Mouse (Mus musculus) hindbrain, embryonic 15.5 days (tissue): ENCODE measurements at regions not wholly inside any gene's neighbourhood (a gene's known extent, or its start where the extent isn't known, plus 50 kb on each side); places are given as distances from the start of the nearest gene placed in this dataset.

ENCODE experiments used
- ATAC-seq: fragments of 200-750 bp; cut with Nextera tagmentation; 2 replicates; pipeline ENCODE4 v1.8.0; 2017; ENCODE audit warnings: low read depth, moderate number of reproducible peaks, moderate TSS enrichment; ENCODE audit not compliant: low FRiP score
- H3K27ac ChIP-seq: fragments of 300-500 bp; sonication (generic); replicated peaks from 2 replicates; pipeline ENCODE4 v1.5.1; 2015; ENCODE audit warnings: mild to moderate bottlenecking, inconsistent platforms
- H3K27me3 ChIP-seq: fragments of 300-500 bp; sonication (generic); 2 replicates; pipeline ENCODE4 v1.6.1; 2015; ENCODE audit warnings: control low read depth, inconsistent platforms
- H3K36me3 ChIP-seq: fragments of 300-500 bp; sonication (generic); 2 replicates; pipeline ENCODE4 v1.6.1; 2015; ENCODE audit warnings: control low read depth, inconsistent platforms
- H3K4me1 ChIP-seq: fragments of 300-500 bp; sonication (generic); replicated peaks from 2 replicates; pipeline ENCODE4 v1.6.1; 2015; ENCODE audit warnings: control low read depth, inconsistent platforms
- H3K4me2 ChIP-seq: fragments of 300-500 bp; sonication (generic); 2 replicates; pipeline ENCODE4 v1.6.1; 2015; ENCODE audit warnings: moderate library complexity, mild to moderate bottlenecking, inconsistent platforms
- H3K4me3 ChIP-seq: fragments of 300-500 bp; sonication (generic); 2 replicates; pipeline ENCODE4 v1.5.1; 2015; ENCODE audit warnings: mild to moderate bottlenecking, inconsistent platforms
- H3K9ac ChIP-seq: fragments of 300-500 bp; sonication (generic); 2 replicates; pipeline ENCODE4 v1.6.1; 2015; ENCODE audit warnings: inconsistent platforms
- H3K9me3 ChIP-seq: fragments of 300-500 bp; sonication (generic); 2 replicates; pipeline ENCODE4 v1.6.1; 2016; ENCODE audit warnings: control low read depth, inconsistent platforms
- WGBS: fragments of 180-500 bp; shearing (Covaris S2); methylation state at CpG from one replicate; pipeline ENCODE4 v1.1.7; 2015; 5-methylcytosine and 5-hydroxymethylcytosine counted together

DNA sequence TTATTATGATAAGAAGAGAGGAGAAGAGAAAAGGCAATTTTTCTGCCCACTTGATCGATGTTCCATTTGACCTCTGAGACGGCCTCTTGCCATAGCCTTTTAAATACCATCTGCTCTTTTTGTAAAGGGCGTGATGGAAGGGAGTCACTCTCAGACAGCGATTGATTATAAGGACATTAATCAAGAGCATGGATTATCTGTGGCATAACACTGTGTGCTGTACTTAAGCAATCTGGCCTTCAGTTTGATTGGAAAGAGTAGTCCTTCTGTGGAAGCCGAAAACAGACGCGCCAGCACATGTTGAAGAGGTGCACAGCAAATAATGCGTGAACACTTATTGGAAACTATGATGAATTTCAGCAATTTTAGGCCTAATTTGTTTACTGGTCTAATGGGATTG, 685.4 kb upstream of the Robo1 start:
- Histone ChIP-seq H3K9me3 (no peaks in the 10 kb centered on the region), H3K4me2 (no peak overlapping the region), H3K9ac (no peak overlapping the region), H3K4me1 (no peaks in the 10 kb centered on the region), H3K36me3 (no peaks in the 10 kb centered on the region), H3K27ac (no peak overlapping the region), H3K27me3 (no peaks in the 10 kb centered on the region), H3K4me3 (no peak overlapping the region)
- ATAC-seq: no peak
- 64% methylated on average over 8 of the region's 8 CpGs for WGBS

DNA sequence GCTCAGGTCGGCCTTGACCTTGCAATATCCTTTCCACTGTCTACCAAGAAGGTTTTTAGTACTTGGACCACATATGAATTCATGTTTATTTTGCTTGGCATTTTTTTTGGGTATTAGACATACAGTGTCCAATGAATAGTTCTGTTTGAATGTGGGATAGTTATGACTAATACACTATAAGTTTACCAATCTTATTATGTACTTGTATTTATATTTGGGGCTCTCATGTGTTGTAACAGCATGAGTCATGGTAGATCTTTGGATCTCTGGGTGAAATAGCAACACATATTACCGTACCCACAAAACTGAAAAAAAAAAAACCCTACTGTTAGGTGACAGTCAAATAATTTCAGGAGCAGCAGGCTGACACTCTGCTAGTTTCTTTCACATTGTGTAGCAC, 667.7 kb upstream of the Robo1 start:
- no peak overlapping the region for H3K9ac ChIP-seq
- 76% methylated on average over 2 of the region's 2 CpGs for WGBS
- H3K4me3 ChIP-seq: no peak overlapping the region
- H3K27ac ChIP-seq: no peak overlapping the region
- ATAC-seq: no peak
- H3K27me3 ChIP-seq: no peaks in the 10 kb centered on the region
- H3K4me2 ChIP-seq: no peak overlapping the region
- H3K9me3 ChIP-seq: no peaks in the 10 kb centered on the region
- no peaks in the 10 kb centered on the region for H3K4me1 ChIP-seq
- no peaks in the 10 kb centered on the region for H3K36me3 ChIP-seq

- H3K27ac ChIP-seq: no peak overlapping the region
- H3K4me2 ChIP-seq: no peak overlapping the region
- ATAC-seq: no peak
- no peak overlapping the region for H3K4me3 ChIP-seq
- H3K4me1 ChIP-seq: no peaks in the 10 kb centered on the region
- H3K27me3 ChIP-seq: no peaks in the 10 kb centered on the region
- H3K9me3 ChIP-seq: no peaks in the 10 kb centered on the region
- H3K9ac ChIP-seq: no peak overlapping the region
- H3K36me3 ChIP-seq: no peaks in the 10 kb centered on the region
- WGBS: 42% methylated on average over 6 of the region's 6 CpGs
Observed at GRCm38 (mm10) chr16:71643223-71643622, 664.9 kb upstream of the Robo1 start.

DNA sequence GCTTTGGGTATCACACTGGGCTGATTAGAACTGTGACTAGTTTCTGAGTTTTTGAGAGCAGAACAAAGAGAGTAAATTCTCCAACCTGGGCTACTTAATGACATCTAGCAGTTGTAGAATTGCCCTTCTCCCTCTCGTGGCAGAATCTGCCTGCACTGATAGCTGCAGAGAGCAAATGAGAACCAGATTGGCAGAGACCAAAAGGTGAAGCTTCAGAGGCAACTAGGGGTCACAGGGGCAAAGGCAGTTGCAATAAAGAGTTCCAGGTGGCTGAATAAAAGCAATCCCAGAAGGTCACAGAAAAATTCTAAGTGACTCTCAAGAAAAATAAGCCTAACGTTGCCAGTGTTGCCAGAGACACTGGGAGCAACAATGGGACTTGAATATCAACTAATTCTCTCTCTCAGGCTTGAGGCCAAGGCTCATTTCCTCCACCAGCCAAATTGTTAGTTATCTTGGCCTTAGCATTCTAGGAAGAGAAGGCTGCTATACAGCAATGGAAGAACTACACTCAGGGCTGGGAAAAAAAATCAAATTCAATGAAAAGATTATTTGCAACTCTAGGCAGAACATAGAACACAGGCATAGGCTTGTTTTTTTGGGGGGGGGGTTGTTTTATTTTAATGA, 629.9 kb upstream of the Robo1 start:
- Histone ChIP-seq H3K27ac (no peak overlapping the region; the same call in 1 of the 2 replicates), H3K4me3 (no peak overlapping the region), H3K9me3 (no peaks in the 10 kb centered on the region), H3K36me3 (no peaks in the 10 kb centered on the region), H3K9ac (no peak overlapping the region), H3K4me2 (no peak overlapping the region), H3K27me3 (no peaks in the 10 kb centered on the region), H3K4me1 (0 out of 2 replicates have a peak, but pooled peaks cover 3% of the 10 kb centered on the region)
- 5% methylated on average over 2 of the region's 2 CpGs for WGBS
- ATAC-seq: no peak

GRCm38 (mm10) chr16:71693464-71693863, 614.6 kb upstream of the Robo1 start:
- 37% methylated on average over 4 of the region's 4 CpGs for WGBS
- no peaks in the 10 kb centered on the region for H3K36me3 ChIP-seq

DNA sequence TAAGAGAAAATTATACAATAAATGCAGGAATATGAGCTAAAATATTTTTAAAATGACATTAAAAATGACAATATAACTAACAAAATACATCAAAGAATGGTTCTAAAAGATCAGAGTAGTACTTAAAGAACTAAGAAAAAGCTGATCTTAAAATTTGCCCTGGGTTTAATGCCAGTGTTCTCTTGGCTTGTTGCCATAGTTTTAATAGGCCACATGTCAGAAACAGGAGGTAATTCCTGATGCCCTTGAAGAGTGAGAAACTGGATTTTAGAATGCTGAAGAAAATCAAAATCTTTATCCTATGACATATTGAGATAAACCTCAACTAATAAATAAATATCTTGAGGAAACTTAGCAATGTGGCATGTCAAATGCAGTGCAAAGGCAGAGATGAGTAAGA, 602.3 kb upstream of the Robo1 start:
- Histone ChIP-seq H3K4me1 (no peaks in the 10 kb centered on the region), H3K4me2 (no peak overlapping the region), H3K36me3 (no peaks in the 10 kb centered on the region), H3K9ac (no peak overlapping the region), H3K9me3 (no peaks in the 10 kb centered on the region), H3K4me3 (no peak overlapping the region), H3K27me3 (no peaks in the 10 kb centered on the region), H3K27ac (no peak overlapping the region)
- ATAC-seq: no peak

More at GRCm38 (mm10) chr16:71693464-71693863, 614.6 kb upstream of the Robo1 start:
- Histone ChIP-seq H3K9ac (no peak overlapping the region), H3K4me1 (no peaks in the 10 kb centered on the region), H3K27me3 (no peaks in the 10 kb centered on the region), H3K4me2 (no peak overlapping the region), H3K4me3 (no peak overlapping the region), H3K9me3 (no peaks in the 10 kb centered on the region), H3K27ac (no peak overlapping the region)
- no peak for ATAC-seq

- Histone ChIP-seq H3K27me3 (no peaks in the 10 kb centered on the region), H3K27ac (no peak overlapping the region), H3K9ac (no peak overlapping the region), H3K4me3 (no peak overlapping the region), H3K36me3 (no peaks in the 10 kb centered on the region), H3K4me2 (no peak overlapping the region), H3K4me1 (no peaks in the 10 kb centered on the region), H3K9me3 (no peaks in the 10 kb centered on the region)
- no peak for ATAC-seq
- WGBS: 67% methylated on average over 3 of the region's 3 CpGs
Observed at GRCm38 (mm10) chr16:71709684-71710083, 598.4 kb upstream of the Robo1 start.

- WGBS: 53% methylated on average over 2 of the region's 2 CpGs
- ATAC-seq: no peak
- no peak overlapping the region for H3K4me3 ChIP-seq
Observed at GRCm38 (mm10) chr16:71711879-71712278, 596.2 kb upstream of the Robo1 start.

GRCm38 (mm10) chr16:71717207-71717606, 590.9 kb upstream of the Robo1 start:
- no peaks in the 10 kb centered on the region for H3K4me1 ChIP-seq
- no peak overlapping the region for H3K4me2 ChIP-seq
- no peak overlapping the region for H3K9ac ChIP-seq
- no peak for ATAC-seq
- no peak overlapping the region for H3K4me3 ChIP-seq
- H3K9me3 ChIP-seq: no peaks in the 10 kb centered on the region
- no peak overlapping the region for H3K27ac ChIP-seq
- no peaks in the 10 kb centered on the region for H3K36me3 ChIP-seq
- 31% methylated on average over 3 of the region's 3 CpGs for WGBS
- H3K27me3 ChIP-seq: no peaks in the 10 kb centered on the region

More at GRCm38 (mm10) chr16:71711879-71712278, 596.2 kb upstream of the Robo1 start:
- no peaks in the 10 kb centered on the region for H3K27me3 ChIP-seq
- no peaks in the 10 kb centered on the region for H3K9me3 ChIP-seq
- no peak overlapping the region for H3K4me2 ChIP-seq
- H3K4me1 ChIP-seq: no peaks in the 10 kb centered on the region
- no peak overlapping the region for H3K27ac ChIP-seq
- no peak overlapping the region for H3K9ac ChIP-seq
- no peaks in the 10 kb centered on the region for H3K36me3 ChIP-seq

GRCm38 (mm10) chr16:71724898-71725297, 583.2 kb upstream of the Robo1 start:
- H3K27me3 ChIP-seq: no peaks in the 10 kb centered on the region
- H3K27ac ChIP-seq: no peak overlapping the region
- no peak overlapping the region for H3K4me3 ChIP-seq
- no peaks in the 10 kb centered on the region for H3K4me1 ChIP-seq
- no peaks in the 10 kb centered on the region for H3K9me3 ChIP-seq
- no peaks in the 10 kb centered on the region for H3K36me3 ChIP-seq
- H3K4me2 ChIP-seq: no peak overlapping the region
- WGBS: 66% methylated on average over 2 of the region's 2 CpGs
- no peak for ATAC-seq
- no peak overlapping the region for H3K9ac ChIP-seq

DNA sequence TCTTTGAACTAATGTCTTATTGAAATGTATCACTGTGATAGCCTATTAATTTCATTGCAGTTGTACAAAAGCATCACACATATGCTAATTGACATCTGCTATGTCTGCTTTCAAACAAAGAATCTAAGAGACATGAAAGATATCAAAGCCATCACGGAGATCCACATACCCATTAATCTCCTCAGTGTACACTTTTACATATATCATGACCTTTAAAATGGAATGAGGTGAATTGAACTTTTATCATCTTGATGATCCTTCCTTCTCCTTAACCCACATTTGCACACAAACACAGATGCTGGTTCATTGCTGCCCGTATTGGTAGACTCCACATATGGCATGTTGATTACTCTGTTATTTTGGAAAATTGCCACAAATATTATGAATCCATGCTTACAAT, 570.2 kb upstream of the Robo1 start:
- WGBS: 61% methylated on average over 2 of the region's 2 CpGs
- Histone ChIP-seq H3K4me1 (no peaks in the 10 kb centered on the region), H3K9me3 (no peaks in the 10 kb centered on the region), H3K36me3 (no peaks in the 10 kb centered on the region), H3K4me3 (no peak overlapping the region), H3K9ac (no peak overlapping the region), H3K27me3 (no peaks in the 10 kb centered on the region), H3K4me2 (no peak overlapping the region), H3K27ac (no peak overlapping the region)
- ATAC-seq: no peak

- WGBS: 93% methylated on average over 5 of the region's 5 CpGs
- Histone ChIP-seq H3K27ac (no peak overlapping the region), H3K9ac (no peak overlapping the region), H3K9me3 (no peaks in the 10 kb centered on the region), H3K36me3 (no peaks in the 10 kb centered on the region), H3K4me1 (no peaks in the 10 kb centered on the region), H3K4me2 (no peak overlapping the region), H3K27me3 (no peaks in the 10 kb centered on the region), H3K4me3 (no peak overlapping the region)
- no peak for ATAC-seq
Observed at GRCm38 (mm10) chr16:71739104-71739503, 569.0 kb upstream of the Robo1 start.

DNA sequence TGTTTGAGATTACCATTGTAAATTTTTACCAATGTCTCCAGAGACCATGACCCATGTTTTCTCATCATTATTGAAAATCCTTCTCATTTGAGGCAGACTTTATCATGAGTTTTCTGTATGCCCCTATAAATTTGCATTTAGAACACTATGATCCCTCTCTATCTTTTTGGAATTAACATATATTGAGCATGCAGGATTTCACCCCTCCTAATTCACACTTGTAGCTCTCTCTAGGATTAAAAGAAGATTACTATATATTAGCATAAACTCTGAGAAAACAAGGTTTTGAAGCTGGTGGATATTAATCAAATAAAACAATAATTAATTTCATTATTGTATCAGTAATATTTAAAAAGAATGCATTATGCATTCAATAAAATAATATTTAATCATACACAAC, 527.2 kb upstream of the Robo1 start:
- ATAC-seq: no peak
- no peak overlapping the region for H3K9ac ChIP-seq
- H3K4me1 ChIP-seq: no peaks in the 10 kb centered on the region
- H3K36me3 ChIP-seq: no peaks in the 10 kb centered on the region
- H3K4me2 ChIP-seq: no peak overlapping the region
- H3K27ac ChIP-seq: no peak overlapping the region
- H3K4me3 ChIP-seq: no peak overlapping the region
- H3K9me3 ChIP-seq: no peaks in the 10 kb centered on the region
- H3K27me3 ChIP-seq: no peaks in the 10 kb centered on the region
